Mouse (Mus musculus) small intestine, adult 2 months (tissue): ENCODE measurements around the gene Sept4. TPM values are rescaled to one million over a fixed set of nuclear protein-coding genes. Genes with fewer than 3 reads are reported as not detected.

ENCODE experiments used
- H3K27ac ChIP-seq: fragments of 200-500 bp; 2 replicates; pipeline ENCODE4 v1.5.1; 2012; ENCODE audit warnings: low read depth, low read length, control low read depth, inconsistent platforms; ENCODE audit not compliant: insufficient read depth
- H3K27me3 ChIP-seq: fragments of 200-500 bp; 2 replicates; pipeline ENCODE4 v1.6.1; 2012; ENCODE audit warnings: mild to moderate bottlenecking, moderate library complexity, low read length, inconsistent platforms; ENCODE audit not compliant: control insufficient read depth, insufficient read depth
- H3K36me3 ChIP-seq: fragments of 200-500 bp; 2 replicates; pipeline ENCODE4 v1.6.1; 2012; ENCODE audit warnings: mild to moderate bottlenecking, low read length, control low read depth, inconsistent platforms; ENCODE audit not compliant: control insufficient read depth, insufficient read depth
- H3K4me1 ChIP-seq: fragments of 200-500 bp; 2 replicates; pipeline ENCODE4 v1.6.1; 2012; ENCODE audit warnings: low read length, inconsistent platforms, mixed read lengths; ENCODE audit not compliant: control insufficient read depth, insufficient read depth, insufficient read length
- H3K4me3 ChIP-seq: fragments of 200-500 bp; 2 replicates; pipeline ENCODE4 v1.5.1; 2012; ENCODE audit warnings: low read depth, mild to moderate bottlenecking, control low read depth, inconsistent platforms, low read length, moderate library complexity
- CTCF ChIP-seq: fragments of 200-500 bp; IDR thresholded peaks from 2 replicates; pipeline ENCODE4 v1.5.1; 2012; ENCODE audit warnings: low read depth, mild to moderate bottlenecking, control low read depth, inconsistent platforms, low read length, moderate library complexity, mixed read lengths; ENCODE audit not compliant: insufficient replicate concordance, insufficient read length; ENCODE audit errors: extremely low read depth
- POLR2A ChIP-seq: fragments of 200-500 bp; IDR thresholded peaks from 2 replicates; pipeline ENCODE4 v1.6.1; 2012; ENCODE audit warnings: low read depth, mild to moderate bottlenecking, control low read depth, inconsistent platforms, low read length, moderate library complexity
- WGBS: fragments of 180-500 bp; shearing (Covaris S2); methylation state at CpG from one replicate; pipeline ENCODE4 v1.1.7; 2018; 5-methylcytosine and 5-hydroxymethylcytosine counted together
- polyA plus RNA-seq: library from polyadenylated mRNA; depleted of rRNA; stranded (reverse); fragments of >200 nt; gene quantifications from 2 replicates; pipeline ENCODE4 v1.2.3, GENCODE M21; 2012; rRNA removed

Sept4 gene
- polyA plus RNA-seq, 1 experiment = 19.8 TPM

GRCm38 (mm10) chr11:87615952-87616351 is 47.2 kb downstream of the Sept4 start:
- 97% methylated on average over 2 of the region's 2 CpGs for WGBS
- no peak overlapping the region for H3K27ac ChIP-seq
- H3K36me3 ChIP-seq = peaks cover 72% of the 10 kb centered on the region
- no peaks in the 10 kb centered on the region for H3K27me3 ChIP-seq
- TF ChIP-seq CTCF = no peak
- TF ChIP-seq POLR2A = no peak
- no peaks in the 10 kb centered on the region for H3K4me1 ChIP-seq
- no peak overlapping the region for H3K4me3 ChIP-seq

DNA sequence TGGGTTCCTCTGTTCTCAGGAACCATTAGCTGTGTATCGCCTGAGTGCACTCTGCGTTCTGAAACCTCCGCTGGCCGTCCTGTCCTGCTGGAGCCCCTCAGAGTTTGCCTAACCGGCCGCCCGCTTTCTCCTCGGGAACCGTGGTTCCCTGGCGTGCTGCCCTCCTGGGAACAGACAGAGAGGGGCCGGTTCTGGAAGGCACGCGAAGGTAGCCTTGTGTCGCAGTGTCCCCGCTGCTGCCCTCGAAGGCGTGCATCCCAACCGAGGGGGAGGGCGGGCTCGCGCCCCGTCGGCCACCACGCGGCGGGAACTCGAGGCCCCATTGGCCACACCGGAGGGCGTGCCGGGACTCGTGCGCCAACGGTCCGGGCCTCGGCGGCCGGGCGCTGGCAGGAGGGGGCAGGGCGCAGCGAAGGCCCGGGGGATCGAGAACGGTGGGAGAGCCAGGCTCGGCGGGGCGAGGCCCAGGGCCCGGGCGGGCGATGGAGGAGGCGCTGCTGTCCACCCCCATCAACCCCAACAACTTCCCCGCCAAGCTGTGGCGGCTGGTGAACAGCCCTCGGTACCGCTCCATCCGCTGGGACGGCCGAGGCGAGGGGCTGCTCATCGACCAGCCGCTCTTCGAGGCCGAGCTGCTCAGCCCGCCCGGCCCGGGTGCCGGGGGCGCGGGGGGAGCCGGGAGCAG is 48.2 kb downstream of the Sept4 start, which contains the start of gene Hsf5:
Gene Hsf5 (plus strand): TSS at position 375 of the 685 bp plus-strand sequence.
- H3K36me3 ChIP-seq = peaks cover 65% of the 10 kb centered on the region
- WGBS = 96% methylated on average over 67 of the region's 69 CpGs

GRCm38 (mm10) chr11:87617606-87618005 is 48.9 kb downstream of the Sept4 start:
- TF ChIP-seq CTCF = no peak
- TF ChIP-seq POLR2A = no peak
- Histone ChIP-seq H3K4me3 (no peak overlapping the region), H3K36me3 (peaks cover 59% of the 10 kb centered on the region), H3K4me1 (no peaks in the 10 kb centered on the region), H3K27me3 (no peaks in the 10 kb centered on the region), H3K27ac (no peak overlapping the region)
- WGBS = 95% methylated on average over 32 of the region's 32 CpGs

More for the DNA sequence above, 48.2 kb downstream of the Sept4 start, which contains the start of gene Hsf5:
- H3K27ac ChIP-seq = no peak within 1 kb of the TSS
- no peak within 1 kb of the TSS for H3K4me3 ChIP-seq
- TF ChIP-seq POLR2A = no peak
- no peak for TF ChIP-seq CTCF
- no peaks in the 10 kb centered on the region for H3K4me1 ChIP-seq
- no peaks in the 10 kb centered on the region for H3K27me3 ChIP-seq

DNA sequence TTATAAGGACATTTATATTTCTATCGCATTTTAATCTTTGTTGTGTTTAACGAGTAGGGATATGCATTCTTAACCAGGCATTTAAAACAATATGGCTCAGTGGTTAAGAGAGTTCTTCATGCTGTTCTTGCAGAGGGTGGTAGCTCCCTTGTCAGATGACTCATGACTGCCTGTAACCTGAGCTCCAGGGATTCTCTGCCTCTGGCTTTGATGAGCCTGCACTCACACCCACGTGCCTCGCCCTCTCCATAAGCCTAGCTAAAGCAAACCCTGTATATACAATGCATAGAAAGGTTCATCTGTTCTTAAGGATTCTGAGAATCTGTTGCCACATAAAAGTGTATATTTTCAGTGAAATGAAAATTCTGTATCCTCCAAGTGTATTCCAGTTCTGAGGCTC is 54.5 kb downstream of the Sept4 start:
- Histone ChIP-seq H3K36me3 (peaks cover 23% of the 10 kb centered on the region), H3K27ac (no peak overlapping the region), H3K4me1 (no peaks in the 10 kb centered on the region), H3K4me3 (no peak overlapping the region), H3K27me3 (no peaks in the 10 kb centered on the region)
- 77% methylated on average over 4 of the region's 4 CpGs for WGBS
- TF ChIP-seq CTCF (no peak), POLR2A (no peak)

- H3K36me3 ChIP-seq = peaks cover 8% of the 10 kb centered on the region; the same call in 1 of the 2 replicates
- peak; percentile 67; the same call in 1 of the 2 replicates for TF ChIP-seq CTCF
- TF ChIP-seq POLR2A = no peak
- WGBS = 8% methylated on average over 10 of the region's 10 CpGs
Observed at GRCm38 (mm10) chr11:87629859-87630258, 61.2 kb downstream of the Sept4 start.

GRCm38 (mm10) chr11:87638793-87639192 is 70.1 kb downstream of the Sept4 start:
- H3K36me3 ChIP-seq = no peaks in the 10 kb centered on the region
- peaks cover 2% of the 10 kb centered on the region; the same call in 1 of the 2 replicates for H3K4me1 ChIP-seq
- WGBS = 32% methylated on average over 2 of the region's 2 CpGs
- peak overlapping the region; percentile 30; the same call in 1 of the 2 replicates for H3K27ac ChIP-seq
- H3K4me3 ChIP-seq = peak overlapping the region; percentile 76
- no peak for TF ChIP-seq CTCF
- no peak for TF ChIP-seq POLR2A
- no peaks in the 10 kb centered on the region for H3K27me3 ChIP-seq

More at GRCm38 (mm10) chr11:87629859-87630258, 61.2 kb downstream of the Sept4 start:
- Histone ChIP-seq H3K27me3 (no peaks in the 10 kb centered on the region), H3K4me1 (no peaks in the 10 kb centered on the region), H3K4me3 (no peak overlapping the region), H3K27ac (no peak overlapping the region)

DNA sequence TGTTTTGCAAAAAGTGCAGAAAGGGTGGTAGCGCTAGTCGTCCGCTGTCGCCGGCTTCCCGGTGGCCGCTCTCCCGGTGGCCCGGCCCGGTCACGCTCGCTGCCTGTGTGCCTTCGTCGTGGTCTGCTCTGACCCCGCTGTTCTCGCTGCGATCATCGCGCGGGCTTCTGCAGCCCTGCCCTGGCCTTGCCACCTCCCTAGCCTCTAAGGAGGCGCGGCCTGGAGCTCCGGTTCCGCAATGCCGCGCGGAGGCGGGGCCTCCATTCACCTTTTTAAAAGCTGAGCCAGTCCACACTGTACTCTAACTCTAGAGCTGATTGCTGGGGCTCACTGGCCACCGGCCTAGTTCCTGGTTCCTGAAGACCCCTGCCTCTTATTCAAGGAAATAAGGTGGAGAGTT is 70.5 kb downstream of the Sept4 start:
- Histone ChIP-seq H3K4me3 (peak overlapping the region; percentile 76), H3K4me1 (peaks cover 2% of the 10 kb centered on the region; the same call in 1 of the 2 replicates), H3K36me3 (no peaks in the 10 kb centered on the region), H3K27ac (peak overlapping the region; percentile 30; the same call in 1 of the 2 replicates), H3K27me3 (no peaks in the 10 kb centered on the region)
- under 1% methylated on average over 29 of the region's 29 CpGs for WGBS
- TF ChIP-seq CTCF = no peak
- peak; percentile 70; the same call in 1 of the 2 replicates for TF ChIP-seq POLR2A

Other genes with a start within 250 kb of the Sept4 start
- gene Ppm1e, start 209.9 kb upstream of the Sept4 start, polyA plus RNA-seq = 0.53 and 0.80 TPM in 2 replicates
- gene Rad51c, start 163.9 kb upstream of the Sept4 start, polyA plus RNA-seq = 0.05 and 0.37 TPM in 2 replicates
- 0.19 TPM in 1 of 2 replicates, not detected in the other for gene Tex14, start 163.8 kb upstream of the Sept4 start, polyA plus RNA-seq
- gene Gm11492, start 2.2 kb upstream of the Sept4 start, polyA plus RNA-seq = not detected in 2 replicates
- gene Mtmr4, start 23.3 kb downstream of the Sept4 start, polyA plus RNA-seq = 28.3 and 60.0 TPM in 2 replicates
- 0.13 and 0.34 TPM in 2 replicates for gene Hsf5, start 48.3 kb downstream of the Sept4 start, polyA plus RNA-seq
- gene Rnf43, start 93.8 kb downstream of the Sept4 start, polyA plus RNA-seq = 16.3 and 19.6 TPM in 2 replicates
- 21.5 and 43.3 TPM in 2 replicates for gene Supt4a, start 168.6 kb downstream of the Sept4 start, polyA plus RNA-seq
- 0.89 and 1.3 TPM in 2 replicates for gene Tspoap1, start 191.6 kb downstream of the Sept4 start, polyA plus RNA-seq
- gene Mpo, start 224.7 kb downstream of the Sept4 start, polyA plus RNA-seq = 0.08 and 0.14 TPM in 2 replicates